Mouse (Mus musculus): ENCODE measurements around the gene P2rx2. TPM values are rescaled to one million over a fixed set of nuclear protein-coding genes. Genes with fewer than 3 reads are reported as not detected.

Gene P2rx2
- 7.5 and 8.5 TPM in 2 replicates for polyA plus RNA-seq (2012; rRNA removed)

DNA sequence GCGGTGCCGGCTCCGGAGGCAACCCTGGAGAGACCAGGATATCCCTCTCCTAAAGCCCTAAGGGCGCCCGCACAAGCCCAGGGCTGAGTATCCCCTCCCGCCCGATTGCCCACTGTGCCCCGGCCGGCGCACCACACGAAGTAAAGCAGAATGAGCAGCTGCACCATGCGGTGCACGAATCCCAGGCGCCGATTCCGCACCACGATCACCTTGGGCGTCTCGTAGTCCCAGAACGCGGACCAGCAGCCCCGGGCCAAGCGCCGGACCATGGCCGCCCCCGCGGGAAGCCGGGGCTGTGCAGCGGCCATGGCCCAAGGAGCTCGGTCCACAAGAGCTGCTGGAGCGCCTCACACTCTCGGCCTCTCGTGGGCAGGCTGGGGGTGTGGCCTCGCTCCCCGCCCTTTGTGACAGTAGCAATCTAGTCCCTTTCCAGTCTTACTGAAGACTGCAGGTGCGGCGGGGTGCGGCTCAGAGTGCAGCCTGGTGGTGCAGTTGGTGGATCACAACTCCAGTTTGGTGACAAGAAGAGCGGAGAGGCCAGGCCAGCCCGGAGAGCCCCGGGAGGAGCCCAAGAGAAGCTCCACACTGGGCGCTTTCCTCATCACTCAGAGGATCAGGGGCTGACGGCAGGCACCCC lies at the start of gene P2rx2:
TSS of gene P2rx2 (minus strand) at position 565 of the 637 bp plus-strand sequence.

DNA sequence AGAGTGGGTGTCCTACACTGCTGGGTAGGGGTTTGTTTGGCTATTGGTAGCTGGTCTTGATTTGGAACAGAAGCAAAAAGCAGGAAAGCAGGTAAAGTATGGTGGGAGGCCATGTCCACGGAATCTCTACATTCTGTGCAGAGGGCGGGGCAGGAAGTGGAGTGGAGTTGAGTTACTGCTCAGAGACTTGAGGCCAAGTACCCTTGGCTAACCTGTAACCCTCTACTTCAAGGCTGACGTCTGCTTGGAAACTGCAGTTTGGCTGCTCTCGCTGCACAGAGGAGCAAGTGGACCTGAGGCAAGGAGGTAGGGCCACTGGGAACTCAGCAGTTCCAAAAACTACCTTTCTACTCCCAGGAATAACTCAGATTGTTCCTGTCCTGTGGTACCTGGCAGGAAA lies 1.5 kb upstream of the P2rx2 start, which contains the start of gene Lrcol1:
TSS of gene Lrcol1 (plus strand) at position 207 of the 400 bp plus-strand sequence.

Other genes with a start within 250 kb of the P2rx2 start
- 0.55 and 0.56 TPM in 2 replicates for gene Gm35315, start 248.8 kb downstream of the P2rx2 start, polyA plus RNA-seq (2012; rRNA removed)
- 2.0 and 2.3 TPM in 2 replicates for gene Plcxd1, start 243.2 kb downstream of the P2rx2 start, polyA plus RNA-seq (2012; rRNA removed)
- 216 and 218 TPM in 2 replicates for gene Gtpbp6, start 235.0 kb downstream of the P2rx2 start, polyA plus RNA-seq (2012; rRNA removed)
- gene Zfp605, start 233.1 kb downstream of the P2rx2 start, polyA plus RNA-seq (2012; rRNA removed): 8.3 and 9.7 TPM in 2 replicates
- gene Chfr, start 207.4 kb downstream of the P2rx2 start, polyA plus RNA-seq (2012; rRNA removed): 117 and 126 TPM in 2 replicates
- gene Golga3, start 166.5 kb downstream of the P2rx2 start, polyA plus RNA-seq (2012; rRNA removed): 18.0 and 18.4 TPM in 2 replicates
- gene Ankle2, start 112.2 kb downstream of the P2rx2 start, polyA plus RNA-seq (2012; rRNA removed): 19.8 and 20.2 TPM in 2 replicates
- gene Pgam5, start 73.3 kb downstream of the P2rx2 start, polyA plus RNA-seq (2012; rRNA removed): 49.8 and 52.4 TPM in 2 replicates
- gene Pxmp2, start 57.0 kb downstream of the P2rx2 start, polyA plus RNA-seq (2012; rRNA removed): 5.2 and 5.3 TPM in 2 replicates
- 20.0 and 22.1 TPM in 2 replicates for gene Pole, start 56.9 kb downstream of the P2rx2 start, polyA plus RNA-seq (2012; rRNA removed)
- not detected in 2 replicates for gene Lrcol1, start 1.5 kb upstream of the P2rx2 start, polyA plus RNA-seq (2012; rRNA removed)
- gene Fbrsl1, start 105.3 kb upstream of the P2rx2 start, polyA plus RNA-seq (2012; rRNA removed): 60.7 and 66.7 TPM in 2 replicates
- 19.7 and 20.4 TPM in 2 replicates for gene Galnt9, start 201.1 kb upstream of the P2rx2 start, polyA plus RNA-seq (2012; rRNA removed)